Mouse (Mus musculus) liver, adult 2 months (tissue): Measurements from ENCODE around the gene Slc25a51.

Source experiments
- CTCF ChIP-seq: fragments of 200-500 bp; IDR thresholded peaks from 2 replicates; pipeline ENCODE4 v1.5.1; 2011; ENCODE audit warnings: low read depth, low read length, control low read depth
- POLR2A ChIP-seq: fragments of 200-500 bp; IDR thresholded peaks from 2 replicates; pipeline ENCODE4 v1.6.1; 2011; ENCODE audit warnings: low read length, control low read depth; ENCODE audit not compliant: insufficient read depth; ENCODE audit errors: extremely low read depth

- TF ChIP-seq POLR2A (no peak), CTCF (no peak)
Measured at GRCm38 (mm10) chr4:45412433-45413192, 4.0 kb upstream of the Slc25a51 start.
